Mouse (Mus musculus) urinary bladder, adult 2 months (tissue): Measurements from ENCODE around the gene Nxph3. TPM values are rescaled to one million over a fixed set of nuclear protein-coding genes. Genes with fewer than 3 reads are reported as not detected.

Experiments used
- DNase-seq: peaks from one replicate; pipeline ENCODE4 v3.0.0; 2022; ENCODE audit warnings: low spot score
- polyA plus RNA-seq: library from polyadenylated mRNA; depleted of rRNA; stranded (reverse); fragments of >200 nt; gene quantifications from 2 replicates; pipeline ENCODE4 v1.2.3, GENCODE M21; 2012; rRNA removed

Nxph3 gene
- polyA plus RNA-seq, 1 experiment: 2.3 TPM

DNA sequence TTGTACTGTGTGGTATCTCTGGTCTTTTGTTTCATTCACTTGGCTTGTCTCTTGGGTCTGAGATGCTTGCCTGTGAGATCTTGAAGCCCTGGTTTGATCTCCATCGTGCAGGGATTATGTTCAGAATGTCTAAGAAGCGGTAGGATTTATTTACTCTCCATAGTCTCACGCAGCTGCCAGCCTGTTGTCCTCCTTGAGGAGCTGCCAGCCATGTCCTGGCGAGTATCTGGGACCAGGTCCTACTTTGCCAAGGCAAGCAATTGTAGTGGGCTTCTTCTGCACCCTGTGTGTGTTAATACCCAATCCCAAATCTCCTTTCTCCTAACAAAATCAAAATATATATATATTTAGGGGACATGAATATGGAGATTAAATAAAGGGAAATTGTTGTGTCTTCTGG is 21.4 kb downstream of the Nxph3 start:
- DNase-seq: no peak

- no peak for DNase-seq
These were observed 22.1 kb downstream of the Nxph3 start for GRCm38 (mm10) chr11:95492256-95492655.

GRCm38 (mm10) chr11:95490104-95490503 is 24.3 kb downstream of the Nxph3 start:
- no peak for DNase-seq

DNA sequence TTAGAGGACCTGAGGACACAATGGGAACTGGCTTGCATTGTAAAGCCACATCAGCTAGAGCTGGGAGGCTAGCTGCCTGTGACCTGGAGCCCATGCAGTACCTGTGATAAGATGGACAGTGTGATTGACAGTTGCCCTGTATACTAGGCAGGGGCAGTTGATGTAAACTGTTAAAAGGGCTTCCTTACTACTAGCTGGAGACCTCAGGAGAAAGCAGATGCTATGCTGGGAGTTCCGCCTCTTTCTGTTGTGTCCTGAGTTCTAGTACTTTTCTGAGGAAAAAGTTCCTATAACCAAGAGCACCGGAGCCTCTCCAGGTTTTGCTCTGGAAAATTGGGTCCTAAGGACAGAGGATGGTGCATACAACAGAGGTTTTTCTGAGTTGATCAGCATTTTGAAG is 27.1 kb downstream of the Nxph3 start:
- DNase-seq: no peak

DNA sequence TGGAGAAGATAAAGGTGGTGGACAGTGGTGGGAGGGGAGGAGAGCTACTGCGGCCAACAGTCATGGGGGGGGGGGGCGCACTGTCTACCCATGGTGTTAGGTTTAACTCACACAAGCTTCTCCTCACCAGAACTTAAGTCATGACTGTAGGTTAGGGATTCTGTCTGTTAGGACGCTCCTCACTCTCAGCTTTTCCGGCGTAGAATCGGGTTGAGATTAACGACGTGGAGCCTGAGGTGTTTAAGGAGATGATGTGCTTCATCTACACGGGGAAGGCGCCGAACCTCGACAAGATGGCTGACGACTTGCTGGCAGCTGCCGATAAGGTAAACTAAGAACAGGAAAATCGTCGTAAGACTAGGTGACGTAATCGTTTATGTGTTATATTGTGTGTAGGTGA is 28.7 kb downstream of the Nxph3 start:
- no peak for DNase-seq

DNA sequence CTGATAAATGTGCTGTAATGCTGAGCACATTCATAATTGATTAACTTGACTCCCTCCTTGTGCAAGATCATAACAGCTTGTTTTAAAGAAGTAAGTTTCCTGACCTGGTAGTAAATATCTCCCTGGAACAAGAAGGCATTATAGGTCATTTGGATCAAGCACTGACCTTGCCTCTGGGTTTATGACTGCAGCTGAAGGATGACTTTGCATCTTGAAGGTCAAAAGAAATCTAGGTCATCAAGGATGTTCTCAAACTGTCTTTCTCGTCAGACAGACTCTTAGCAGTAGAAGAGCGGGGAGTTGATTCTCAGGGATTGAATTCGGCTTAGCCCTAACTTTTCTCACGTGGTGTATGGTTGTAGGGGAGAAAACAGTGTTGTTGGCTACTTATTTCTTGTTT is 33.7 kb downstream of the Nxph3 start:
- no peak for DNase-seq

- DNase-seq: no peak
These were observed 34.9 kb downstream of the Nxph3 start for GRCm38 (mm10) chr11:95479458-95479857.

- DNase-seq: no peak
These were observed 38.0 kb downstream of the Nxph3 start for GRCm38 (mm10) chr11:95476323-95476722.

DNA sequence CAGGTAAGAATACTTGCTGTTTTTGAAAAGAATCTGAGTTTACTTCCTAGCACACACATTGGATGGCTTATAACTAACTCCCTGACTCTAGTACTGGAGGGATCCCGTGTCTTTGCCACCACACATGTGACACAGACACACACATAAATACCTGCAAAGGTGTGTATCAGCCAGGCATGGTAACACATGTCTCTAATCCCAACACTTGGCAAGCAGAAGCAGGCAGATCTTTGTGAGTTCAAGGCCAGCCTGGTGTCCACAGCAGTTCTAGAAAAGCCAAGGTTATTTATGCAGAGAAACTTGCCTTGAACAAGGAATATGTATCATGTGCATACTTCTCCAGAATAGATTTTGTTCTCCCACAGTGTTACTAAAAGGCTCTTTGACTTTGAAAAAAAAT is 40.9 kb downstream of the Nxph3 start:
- no peak for DNase-seq

DNA sequence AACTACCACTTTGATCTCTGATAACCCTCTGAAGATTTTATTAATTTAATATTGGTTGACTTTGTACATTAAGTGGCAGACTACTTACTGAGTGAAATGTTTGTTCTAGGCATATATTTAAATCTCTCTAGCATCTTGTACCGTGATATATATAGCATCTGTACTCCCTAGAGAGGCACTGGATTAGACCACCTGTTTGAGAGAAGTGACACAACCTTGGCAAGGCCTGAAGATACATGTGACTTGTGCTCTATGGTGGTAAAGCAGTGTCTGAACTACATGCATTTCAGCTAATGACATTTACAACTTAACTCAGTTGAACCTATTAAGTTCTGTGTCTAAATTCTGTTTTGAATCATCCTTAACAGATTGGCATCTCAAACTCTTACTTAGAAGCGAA is 41.4 kb downstream of the Nxph3 start:
- DNase-seq: no peak

DNA sequence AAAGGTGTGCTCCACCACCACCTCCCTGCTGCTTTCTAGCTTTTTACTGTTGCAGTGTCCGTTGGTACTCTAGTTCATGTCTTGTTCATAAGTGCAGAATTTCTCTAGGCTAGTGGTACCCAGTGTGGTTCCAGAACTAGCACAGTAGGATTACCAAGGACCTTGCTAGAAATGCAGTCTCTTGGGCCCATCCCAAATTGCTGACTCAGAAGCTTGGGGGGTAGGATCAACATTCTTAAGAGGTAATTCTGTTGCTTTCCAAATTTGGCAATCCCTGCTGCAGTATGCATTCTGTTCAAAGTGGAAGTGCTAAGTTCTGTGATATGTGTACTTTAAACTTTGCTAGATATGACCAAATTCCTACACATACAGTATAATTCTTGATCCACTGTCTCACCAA is 46.6 kb downstream of the Nxph3 start:
- no peak for DNase-seq

- DNase-seq: no peak
These were observed 52.2 kb downstream of the Nxph3 start for GRCm38 (mm10) chr11:95462168-95462567.

- DNase-seq: no peak
These were observed 53.5 kb downstream of the Nxph3 start for GRCm38 (mm10) chr11:95460872-95461271.

Other genes with a start within 250 kb of the Nxph3 start
- 36.3 and 38.0 TPM in 2 replicates for gene Kat7, start 204.3 kb downstream of the Nxph3 start, polyA plus RNA-seq
- gene Fam117a, start 177.6 kb downstream of the Nxph3 start, polyA plus RNA-seq: 20.8 and 23.0 TPM in 2 replicates
- gene Slc35b1, start 129.9 kb downstream of the Nxph3 start, polyA plus RNA-seq: 55.1 and 66.5 TPM in 2 replicates
- 79.1 and 103 TPM in 2 replicates for gene Spop, start 100.5 kb downstream of the Nxph3 start, polyA plus RNA-seq
- 4.1 and 4.2 TPM in 2 replicates for gene Ngfr, start 73.2 kb upstream of the Nxph3 start, polyA plus RNA-seq
- 160 and 185 TPM in 2 replicates for gene Phb, start 152.4 kb upstream of the Nxph3 start, polyA plus RNA-seq
- gene Zfp652, start 198.1 kb upstream of the Nxph3 start, polyA plus RNA-seq: 20.8 and 30.7 TPM in 2 replicates
- gene B130006D01Rik, start 209.0 kb upstream of the Nxph3 start, polyA plus RNA-seq: 0.15 and 0.19 TPM in 2 replicates